Mouse (Mus musculus): ENCODE data around the gene Nf1. TPM values are rescaled to one million over a fixed set of nuclear protein-coding genes. Genes with fewer than 3 reads are reported as not detected.

The Nf1 gene
- polyA plus RNA-seq, 2 experiments from 2014 or later = 1.6 to 2.5 TPM

- ATAC-seq = no peak
Observed at GRCm38 (mm10) chr11:79529736-79530135, 190.2 kb downstream of the Nf1 start.

- peak; percentile 85 for ATAC-seq
Observed at GRCm38 (mm10) chr11:79530333-79530761, 190.9 kb downstream of the Nf1 start, which contains the start of the genes Evi2 and Evi2a. Evi2 (minus strand) TSS chr11:79530589. Evi2a (minus strand) TSS chr11:79530609.

GRCm38 (mm10) chr11:79530774-79531173 lies 191.3 kb downstream of the Nf1 start:
- ATAC-seq = no peak

GRCm38 (mm10) chr11:79531485-79531884 lies 192.0 kb downstream of the Nf1 start:
- no peak for ATAC-seq

GRCm38 (mm10) chr11:79533311-79533710 lies 193.8 kb downstream of the Nf1 start:
- ATAC-seq = no peak

- no peak for ATAC-seq
Observed at GRCm38 (mm10) chr11:79533950-79534690, 194.6 kb downstream of the Nf1 start.

GRCm38 (mm10) chr11:79535554-79535953 lies 196.1 kb downstream of the Nf1 start:
- ATAC-seq = no peak

GRCm38 (mm10) chr11:79536293-79536692 lies 196.8 kb downstream of the Nf1 start:
- ATAC-seq = no peak

GRCm38 (mm10) chr11:79552622-79553021 lies 213.1 kb downstream of the Nf1 start:
- ATAC-seq = no peak

GRCm38 (mm10) chr11:79560536-79560935 lies 221.0 kb downstream of the Nf1 start:
- no peak for ATAC-seq

GRCm38 (mm10) chr11:79563493-79563892 lies 224.0 kb downstream of the Nf1 start:
- ATAC-seq = no peak

GRCm38 (mm10) chr11:79566947-79567346 lies 227.5 kb downstream of the Nf1 start:
- ATAC-seq = no peak

- ATAC-seq = no peak
Observed at GRCm38 (mm10) chr11:79568197-79568911, 228.9 kb downstream of the Nf1 start.

- no peak for ATAC-seq
Observed at GRCm38 (mm10) chr11:79570319-79570718, 230.8 kb downstream of the Nf1 start.

GRCm38 (mm10) chr11:79573836-79574235 lies 234.3 kb downstream of the Nf1 start:
- no peak for ATAC-seq

- no peak for ATAC-seq
Observed at GRCm38 (mm10) chr11:79575383-79576073, 236.0 kb downstream of the Nf1 start.

- peak; percentile 80 for ATAC-seq
Observed at GRCm38 (mm10) chr11:79577741-79578140, 238.2 kb downstream of the Nf1 start.

- ATAC-seq = no peak
Observed at GRCm38 (mm10) chr11:79580660-79581059, 241.2 kb downstream of the Nf1 start.

- ATAC-seq = no peak
Observed at GRCm38 (mm10) chr11:79581257-79581656, 241.8 kb downstream of the Nf1 start.

GRCm38 (mm10) chr11:79584191-79584590 lies 244.7 kb downstream of the Nf1 start:
- peak; percentile 79 for ATAC-seq

- ATAC-seq = no peak
Observed at GRCm38 (mm10) chr11:79589317-79590075, 250.0 kb downstream of the Nf1 start.
